Mouse (Mus musculus): ENCODE results near the gene Olfr110. TPM values are rescaled to one million over a fixed set of nuclear protein-coding genes. Genes with fewer than 3 reads are reported as not detected.
"Not testable (repeated sequence)": the region's sequence is repeated elsewhere in the genome, so short reads cannot be mapped to it uniquely, and the experiment has no call there.

The Olfr110 gene
- total RNA-seq (2015; ENCODE audit: low replicate concordance) = not detected in 2 replicates
- not detected in 2 replicates for total RNA-seq (2017; ENCODE audit: low replicate concordance)

- ATAC-seq (replicated peaks; ENCODE audit: low FRiP score, poor library complexity, severe bottlenecking) = no peak
These were observed at the start of gene Olfr110 for GRCm38 (mm10) chr17:37491930-37492518. Gene Olfr110 (plus strand): TSS chr17:37492468.

DNA sequence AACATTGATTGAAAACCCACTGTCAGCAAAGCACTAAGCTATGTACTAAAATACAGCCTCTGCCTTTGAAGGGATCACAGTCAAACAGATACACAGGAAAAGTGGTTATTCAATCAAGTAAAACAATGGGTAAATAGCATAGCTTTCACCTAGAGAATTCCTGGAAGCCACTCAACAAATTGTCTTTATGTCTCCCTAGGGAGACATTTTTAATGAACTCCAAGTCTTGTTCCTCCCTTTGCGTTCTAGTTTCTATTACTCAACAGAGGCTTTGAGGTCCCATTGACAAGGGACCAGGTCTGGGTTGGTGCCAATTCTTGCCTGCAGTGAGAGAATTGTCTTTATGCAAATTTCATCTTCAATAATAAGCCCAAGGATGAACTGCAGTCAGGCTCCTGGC, 47.1 kb upstream of the Olfr110 start, which contains the start of gene Olfr108:
TSS of gene Olfr108 (plus strand) at position 301 of the 400 bp plus-strand sequence.
- ATAC-seq (replicated peaks; ENCODE audit: low FRiP score, poor library complexity, severe bottlenecking) = no peak

- no peak for ATAC-seq (replicated peaks; ENCODE audit: low FRiP score, poor library complexity, severe bottlenecking)
These were observed 33.7 kb upstream of the Olfr110 start, which contains the start of gene Olfr109 for GRCm38 (mm10) chr17:37458616-37459015. Gene Olfr109 (plus strand): TSS chr17:37458916.

GRCm38 (mm10) chr17:37483452-37483851, 8.8 kb upstream of the Olfr110 start, which contains the start of gene H2-M2:
Gene H2-M2 (minus strand): TSS chr17:37483552.
- no peak for ATAC-seq (replicated peaks; ENCODE audit: low FRiP score, poor library complexity, severe bottlenecking)

DNA sequence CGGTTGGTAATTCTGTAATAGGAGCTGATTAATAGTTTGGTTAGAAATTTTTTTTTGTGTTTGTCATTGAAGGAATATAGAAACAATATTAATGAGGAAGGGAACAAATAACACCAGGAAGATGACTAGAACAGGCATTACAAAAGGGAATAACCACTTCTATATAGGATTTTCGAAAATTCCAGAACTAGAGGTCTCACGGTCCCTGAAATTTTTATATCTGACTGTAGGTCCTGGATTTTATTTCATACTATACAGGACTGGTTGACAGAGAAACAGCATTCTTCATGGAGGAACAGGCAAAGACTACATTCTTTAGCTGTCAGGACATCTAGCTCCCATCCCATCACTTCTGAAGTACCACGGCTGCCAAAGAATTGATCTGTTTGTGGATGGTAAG, 15.5 kb downstream of the Olfr110 start, which contains the start of gene Olfr111:
TSS of gene Olfr111 (plus strand) at position 301 of the 400 bp plus-strand sequence.
- ATAC-seq (replicated peaks; ENCODE audit: low FRiP score, poor library complexity, severe bottlenecking) = no peak

- ATAC-seq (replicated peaks; ENCODE audit: low FRiP score, poor library complexity, severe bottlenecking) = not testable (repeated sequence)
These were observed 32.3 kb downstream of the Olfr110 start for GRCm38 (mm10) chr17:37524612-37525011.

GRCm38 (mm10) chr17:37525427-37525826, 33.2 kb downstream of the Olfr110 start:
- ATAC-seq (replicated peaks; ENCODE audit: low FRiP score, poor library complexity, severe bottlenecking) = not testable (repeated sequence)

GRCm38 (mm10) chr17:37535173-37535572, 42.9 kb downstream of the Olfr110 start:
- ATAC-seq (replicated peaks; ENCODE audit: low FRiP score, poor library complexity, severe bottlenecking) = no peak

DNA sequence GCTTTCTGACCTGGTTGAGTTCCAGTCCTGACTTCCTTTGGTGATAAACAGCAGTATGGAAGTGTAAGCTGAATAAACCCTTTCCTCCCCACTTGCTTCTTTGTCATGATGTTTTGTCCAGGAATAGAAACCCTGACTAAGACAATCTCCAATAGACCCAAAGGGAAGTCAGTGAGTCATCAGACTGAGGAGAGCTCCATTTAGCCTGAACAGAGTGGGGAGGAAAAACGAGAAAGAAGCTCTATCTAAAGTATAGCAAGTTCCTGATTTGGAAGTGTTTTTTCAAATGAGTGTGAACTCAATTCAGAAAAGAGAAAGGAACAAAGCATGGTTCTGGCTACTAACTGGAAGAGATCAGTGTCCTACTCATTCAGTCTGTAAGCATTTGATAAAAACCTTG, 46.1 kb downstream of the Olfr110 start:
- not testable (repeated sequence) for ATAC-seq (replicated peaks; ENCODE audit: low FRiP score, poor library complexity, severe bottlenecking)

- ATAC-seq (replicated peaks; ENCODE audit: low FRiP score, poor library complexity, severe bottlenecking) = no peak
These were observed 49.3 kb downstream of the Olfr110 start for GRCm38 (mm10) chr17:37541454-37542119.

GRCm38 (mm10) chr17:37543800-37544435, 51.6 kb downstream of the Olfr110 start:
- no peak for ATAC-seq (replicated peaks; ENCODE audit: low FRiP score, poor library complexity, severe bottlenecking)

Other genes starting within 250 kb of the Olfr110 start
- gene Olfr98, start 228.7 kb upstream of the Olfr110 start, total RNA-seq (2015; ENCODE audit: low replicate concordance) = not detected in 2 replicates
- gene Olfr98, start 228.7 kb upstream of the Olfr110 start, total RNA-seq (2017; ENCODE audit: low replicate concordance) = not detected in 2 replicates
- not detected in 2 replicates for gene H2-M3, start 222.2 kb upstream of the Olfr110 start, total RNA-seq (2015; ENCODE audit: low replicate concordance)
- gene H2-M3, start 222.2 kb upstream of the Olfr110 start, total RNA-seq (2017; ENCODE audit: low replicate concordance) = 2.9 and 3.3 TPM in 2 replicates
- gene Olfr99, start 209.0 kb upstream of the Olfr110 start, total RNA-seq (2015; ENCODE audit: low replicate concordance) = not detected in 2 replicates
- 1.7 TPM in 1 of 2 replicates, not detected in the other for gene Olfr99, start 209.0 kb upstream of the Olfr110 start, total RNA-seq (2017; ENCODE audit: low replicate concordance)
- gene Olfr101, start 188.2 kb upstream of the Olfr110 start, total RNA-seq (2015; ENCODE audit: low replicate concordance) = not detected in 2 replicates
- gene Olfr101, start 188.2 kb upstream of the Olfr110 start, total RNA-seq (2017; ENCODE audit: low replicate concordance) = not detected in 2 replicates
- not detected in 2 replicates for gene Olfr102, start 175.4 kb upstream of the Olfr110 start, total RNA-seq (2015; ENCODE audit: low replicate concordance)
- not detected in 2 replicates for gene Olfr102, start 175.4 kb upstream of the Olfr110 start, total RNA-seq (2017; ENCODE audit: low replicate concordance)
- gene Olfr103, start 152.8 kb upstream of the Olfr110 start, total RNA-seq (2015; ENCODE audit: low replicate concordance) = not detected in 2 replicates
- not detected in 2 replicates for gene Olfr103, start 152.8 kb upstream of the Olfr110 start, total RNA-seq (2017; ENCODE audit: low replicate concordance)
- gene Olfr104-ps, start 132.9 kb upstream of the Olfr110 start, total RNA-seq (2015; ENCODE audit: low replicate concordance) = not detected in 2 replicates
- gene Olfr104-ps, start 132.9 kb upstream of the Olfr110 start, total RNA-seq (2017; ENCODE audit: low replicate concordance) = not detected in 2 replicates
- not detected in 2 replicates for gene Olfr105-ps, start 113.4 kb upstream of the Olfr110 start, total RNA-seq (2015; ENCODE audit: low replicate concordance)
- not detected in 2 replicates for gene Olfr105-ps, start 113.4 kb upstream of the Olfr110 start, total RNA-seq (2017; ENCODE audit: low replicate concordance)
- not detected in 2 replicates for gene Olfr106-ps, start 102.1 kb upstream of the Olfr110 start, total RNA-seq (2015; ENCODE audit: low replicate concordance)
- gene Olfr106-ps, start 102.1 kb upstream of the Olfr110 start, total RNA-seq (2017; ENCODE audit: low replicate concordance) = not detected in 2 replicates
- gene Olfr107, start 93.2 kb upstream of the Olfr110 start, total RNA-seq (2015; ENCODE audit: low replicate concordance) = not detected in 2 replicates
- gene Olfr107, start 93.2 kb upstream of the Olfr110 start, total RNA-seq (2017; ENCODE audit: low replicate concordance) = 0.56 TPM in 1 of 2 replicates, not detected in the other
- gene Olfr108, start 47.0 kb upstream of the Olfr110 start, total RNA-seq (2015; ENCODE audit: low replicate concordance) = not detected in 2 replicates
- not detected in 2 replicates for gene Olfr108, start 47.0 kb upstream of the Olfr110 start, total RNA-seq (2017; ENCODE audit: low replicate concordance)
- not detected in 2 replicates for gene Olfr109, start 33.6 kb upstream of the Olfr110 start, total RNA-seq (2015; ENCODE audit: low replicate concordance)
- not detected in 2 replicates for gene Olfr109, start 33.6 kb upstream of the Olfr110 start, total RNA-seq (2017; ENCODE audit: low replicate concordance)
- not detected in 2 replicates for gene H2-M2, start 8.9 kb upstream of the Olfr110 start, total RNA-seq (2015; ENCODE audit: low replicate concordance)
- 0.34 TPM in 1 of 2 replicates, not detected in the other for gene H2-M2, start 8.9 kb upstream of the Olfr110 start, total RNA-seq (2017; ENCODE audit: low replicate concordance)
- not detected in 2 replicates for gene Olfr111, start 15.6 kb downstream of the Olfr110 start, total RNA-seq (2015; ENCODE audit: low replicate concordance)
- not detected in 2 replicates for gene Olfr111, start 15.6 kb downstream of the Olfr110 start, total RNA-seq (2017; ENCODE audit: low replicate concordance)
- not detected in 2 replicates for gene Olfr112, start 77.0 kb downstream of the Olfr110 start, total RNA-seq (2015; ENCODE audit: low replicate concordance)
- 0.09 TPM in 1 of 2 replicates, not detected in the other for gene Olfr112, start 77.0 kb downstream of the Olfr110 start, total RNA-seq (2017; ENCODE audit: low replicate concordance)
- gene Olfr113, start 85.2 kb downstream of the Olfr110 start, total RNA-seq (2015; ENCODE audit: low replicate concordance) = not detected in 2 replicates
- not detected in 2 replicates for gene Olfr113, start 85.2 kb downstream of the Olfr110 start, total RNA-seq (2017; ENCODE audit: low replicate concordance)
- not detected in 2 replicates for gene Olfr114, start 100.3 kb downstream of the Olfr110 start, total RNA-seq (2015; ENCODE audit: low replicate concordance)
- not detected in 2 replicates for gene Olfr114, start 100.3 kb downstream of the Olfr110 start, total RNA-seq (2017; ENCODE audit: low replicate concordance)
- gene Olfr115, start 134.6 kb downstream of the Olfr110 start, total RNA-seq (2015; ENCODE audit: low replicate concordance) = not detected in 2 replicates
- gene Olfr115, start 134.6 kb downstream of the Olfr110 start, total RNA-seq (2017; ENCODE audit: low replicate concordance) = not detected in 2 replicates
- gene Olfr116, start 134.7 kb downstream of the Olfr110 start, total RNA-seq (2015; ENCODE audit: low replicate concordance) = not detected in 2 replicates
- gene Olfr116, start 134.7 kb downstream of the Olfr110 start, total RNA-seq (2017; ENCODE audit: low replicate concordance) = not detected in 2 replicates
- not detected in 2 replicates for gene Olfr117, start 171.3 kb downstream of the Olfr110 start, total RNA-seq (2015; ENCODE audit: low replicate concordance)
- not detected in 2 replicates for gene Olfr117, start 171.3 kb downstream of the Olfr110 start, total RNA-seq (2017; ENCODE audit: low replicate concordance)
- not detected in 2 replicates for gene Olfr118, start 174.5 kb downstream of the Olfr110 start, total RNA-seq (2015; ENCODE audit: low replicate concordance)
- gene Olfr118, start 174.5 kb downstream of the Olfr110 start, total RNA-seq (2017; ENCODE audit: low replicate concordance) = not detected in 2 replicates
- gene Olfr119, start 204.1 kb downstream of the Olfr110 start, total RNA-seq (2015; ENCODE audit: low replicate concordance) = not detected in 2 replicates
- gene Olfr119, start 204.1 kb downstream of the Olfr110 start, total RNA-seq (2017; ENCODE audit: low replicate concordance) = not detected in 2 replicates
- gene Olfr120, start 229.3 kb downstream of the Olfr110 start, total RNA-seq (2015; ENCODE audit: low replicate concordance) = not detected in 2 replicates
- not detected in 2 replicates for gene Olfr120, start 229.3 kb downstream of the Olfr110 start, total RNA-seq (2017; ENCODE audit: low replicate concordance)

Measured in erythroblast, adult 5-6 weeks (primary cell).